Comparison of ENCODE assay signal across 11 mouse cellular contexts in the genomic region with DNA sequence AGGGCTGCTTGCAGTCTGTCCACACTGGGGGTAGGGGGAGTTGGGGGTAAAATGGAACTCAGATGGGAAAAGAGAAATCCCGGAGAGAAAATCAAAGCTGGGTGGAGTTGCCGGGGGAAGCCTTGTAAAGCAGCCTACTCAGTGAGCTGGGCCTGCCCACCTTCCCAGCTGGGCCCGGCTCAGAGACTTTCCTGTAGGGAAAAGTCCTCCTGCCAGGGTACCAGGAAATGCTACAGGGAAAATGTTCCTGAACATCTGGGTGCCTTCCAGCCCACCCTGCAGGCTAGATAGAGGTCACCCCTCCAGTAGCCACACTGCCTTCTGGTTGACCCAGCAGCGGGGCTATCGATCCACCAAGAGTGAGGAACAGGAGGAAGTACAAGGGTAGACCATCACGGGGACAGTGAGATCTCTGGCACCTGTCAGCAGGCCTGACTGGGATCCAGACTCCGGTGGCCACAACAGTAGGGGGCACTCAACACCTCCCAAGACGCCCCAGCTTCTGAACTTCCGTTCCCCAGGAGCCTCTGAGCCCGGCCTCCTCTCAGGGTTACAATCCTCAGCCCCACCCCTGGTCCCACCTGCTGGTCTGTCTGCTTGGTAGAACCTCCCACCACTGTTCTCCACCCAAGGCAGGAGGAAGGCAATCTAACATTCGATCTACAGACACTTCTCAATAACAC. TPM values are rescaled to one million over a fixed set of nuclear protein-coding genes. Genes with fewer than 3 reads are reported as not detected.
DNase-seq lines count a peak whose midpoint lies in the region; ATAC-seq and TF ChIP-seq lines count a peak whose summit lies in the region.
"Had no signal": no experiment of that assay in that cellular context is flagged by ENCODE, and none has a peak within 500 bp of the region (broad histone marks: within the 10 kb centered on the region; RNA-seq: fewer than 3 reads in every experiment).

No protein-coding gene starts in this region.

- in situ Hi-C loops in ES-E14 (cut with MboI; ENCODE audit: low sequenced_read_pairs in 2 of 2, unreplicated experiment in 2 of 2), result no loop called here

- H3K4me3 ChIP-seq in left cerebral cortex, adult 2 months, result no peak overlapping the region
- H3K4me3 ChIP-seq in ES-E14 (ENCODE audit: insufficient read depth in 1 of 2, low read depth in 1 of 2, low read length in 2 of 2, poor library complexity in 1 of 2, severe bottlenecking in 1 of 2), result peak overlapping the region in 1 of 2 experiments; percentile 15; a peak in 1 of 4 replicates
- H3K4me3 ChIP-seq in limb, embryonic 10.5 days, result no peak overlapping the region
- no peak overlapping the region for H3K4me3 ChIP-seq in stomach, embryonic 16.5 days (replicated peaks; ENCODE audit: low read length)
- H3K4me3 ChIP-seq in forebrain, embryonic 11.5 days (ENCODE audit: low read depth, low read length), result no peak overlapping the region
- H3K4me3 ChIP-seq in forebrain, postnatal 0 days (ENCODE audit: low read depth, low read length), result no peak overlapping the region

- H3K9me3 ChIP-seq in ES-E14 (ENCODE audit: control insufficient read depth, insufficient read depth, low read depth, low read length), result no peaks in the 10 kb centered on the region
- H3K9me3 ChIP-seq in limb, embryonic 10.5 days (replicated peaks), result no peaks in the 10 kb centered on the region; the same call in 1 of the 2 replicates
- H3K9me3 ChIP-seq in stomach, embryonic 16.5 days (replicated peaks; ENCODE audit: control insufficient read depth, low read length), result no peaks in the 10 kb centered on the region
- H3K9me3 ChIP-seq in forebrain, embryonic 11.5 days (ENCODE audit: control insufficient read depth, low read length), result no peaks in the 10 kb centered on the region
- no peaks in the 10 kb centered on the region for H3K9me3 ChIP-seq in forebrain, postnatal 0 days (ENCODE audit: low read length)

- intact Hi-C loops in left cerebral cortex, adult 2 months (cut with DNase I), result no loop called here

- ATAC-seq in stomach, embryonic 16.5 days (ENCODE audit: insufficient read depth, low FRiP score), result peak; percentile 41
- ATAC-seq in forebrain, embryonic 11.5 days (replicated peaks; ENCODE audit: low FRiP score), result no peak
- ATAC-seq in forebrain, postnatal 0 days, result no peak
- ATAC-seq: forebrain, embryonic 16.5 days had no signal

- no peak overlapping the region for H3K4me2 ChIP-seq in stomach, embryonic 16.5 days (ENCODE audit: low read depth, low read length)
- no peak overlapping the region for H3K4me2 ChIP-seq in forebrain, embryonic 11.5 days (ENCODE audit: low read depth, low read length, severe bottlenecking)
- H3K4me2 ChIP-seq in forebrain, postnatal 0 days (ENCODE audit: low read depth), result no peak overlapping the region

- H3K27ac ChIP-seq in left cerebral cortex, adult 2 months, result no peak overlapping the region
- 0 out of 2 replicates have a peak overlapping the region, but pooled peaks have one; percentile 15 for H3K27ac ChIP-seq in ES-E14 (ENCODE audit: insufficient read depth, low read depth, low read length, poor library complexity, severe bottlenecking)
- 0 out of 2 replicates have a peak overlapping the region, but pooled peaks have one; percentile 26 for H3K27ac ChIP-seq in limb, embryonic 10.5 days
- H3K27ac ChIP-seq in stomach, embryonic 16.5 days (ENCODE audit: low read length), result peak overlapping the region; percentile 40; the same call in 1 of the 2 replicates
- H3K27ac ChIP-seq in forebrain, embryonic 11.5 days (ENCODE audit: low read depth, low read length), result no peak overlapping the region
- H3K27ac ChIP-seq in forebrain, postnatal 0 days (ENCODE audit: low read depth, low read length), result no peak overlapping the region

- peaks cover 11 to 33% of the 10 kb centered on the region in 2 experiments; a peak in 3 of 4 replicates for H3K4me1 ChIP-seq in ES-E14 (ENCODE audit: control insufficient read depth in 2 of 2, insufficient read depth in 2 of 2, low read length in 2 of 2, poor library complexity in 1 of 2)
- H3K4me1 ChIP-seq in limb, embryonic 10.5 days, result peaks cover 63% of the 10 kb centered on the region
- H3K4me1 ChIP-seq in stomach, embryonic 16.5 days (ENCODE audit: control insufficient read depth, insufficient read depth, low read length), result peaks cover 28% of the 10 kb centered on the region
- no peaks in the 10 kb centered on the region for H3K4me1 ChIP-seq in forebrain, embryonic 11.5 days (replicated peaks; ENCODE audit: control insufficient read depth, insufficient read depth, low read length)
- no peaks in the 10 kb centered on the region for H3K4me1 ChIP-seq in forebrain, postnatal 0 days (ENCODE audit: insufficient read depth)

- H3K36me3 ChIP-seq in ES-E14 (ENCODE audit: control insufficient read depth, insufficient read depth, low read length, poor library complexity, severe bottlenecking), result peaks cover 2% of the 10 kb centered on the region; the same call in 1 of the 2 replicates
- H3K36me3 ChIP-seq in limb, embryonic 10.5 days, result no peaks in the 10 kb centered on the region
- H3K36me3 ChIP-seq in stomach, embryonic 16.5 days (ENCODE audit: control insufficient read depth, insufficient read depth, low read length), result no peaks in the 10 kb centered on the region
- H3K36me3 ChIP-seq in forebrain, embryonic 11.5 days (ENCODE audit: control insufficient read depth, insufficient read depth, low read length), result no peaks in the 10 kb centered on the region
- H3K36me3 ChIP-seq in forebrain, postnatal 0 days (ENCODE audit: insufficient read depth), result no peaks in the 10 kb centered on the region

- no peaks in the 10 kb centered on the region for H3K27me3 ChIP-seq in limb, embryonic 10.5 days (ENCODE audit: low read depth, poor library complexity, severe bottlenecking)
- no peaks in the 10 kb centered on the region for H3K27me3 ChIP-seq in stomach, embryonic 16.5 days (ENCODE audit: control insufficient read depth, insufficient read depth, low read length)
- no peaks in the 10 kb centered on the region for H3K27me3 ChIP-seq in forebrain, embryonic 11.5 days (ENCODE audit: control insufficient read depth, insufficient read depth, low read length)
- no peaks in the 10 kb centered on the region for H3K27me3 ChIP-seq in forebrain, postnatal 0 days (ENCODE audit: insufficient read depth, low read length)

- H3K9ac ChIP-seq in ES-E14 (ENCODE audit: insufficient read depth, low read depth, low read length, poor library complexity, severe bottlenecking), result no peak overlapping the region
- H3K9ac ChIP-seq in stomach, embryonic 16.5 days (ENCODE audit: low read length), result peak overlapping the region; percentile 4; the same call in 1 of the 2 replicates
- H3K9ac ChIP-seq in forebrain, embryonic 11.5 days (ENCODE audit: low read length), result no peak overlapping the region
- no peak overlapping the region for H3K9ac ChIP-seq in forebrain, postnatal 0 days

- TF ChIP-seq CTCF in left cerebral cortex, adult 2 months (IDR thresholded peaks at IDR 0.05), result peak; percentile 3
- TF ChIP-seq CTCF in forebrain, postnatal 0 days (IDR thresholded peaks at IDR 0.05; ENCODE audit: low read depth), result no peak

- 76% methylated on average over 11 of the region's 11 CpGs for WGBS in limb, embryonic 10.5 days
- WGBS in stomach, embryonic 16.5 days, result 61% methylated on average over 11 of the region's 11 CpGs
- WGBS in forebrain, embryonic 11.5 days, result 78% methylated on average over 11 of the region's 11 CpGs
- 84% methylated on average over 11 of the region's 11 CpGs for WGBS in forebrain, postnatal 0 days

- DNase-seq in left cerebral cortex, adult 2 months (ENCODE audit: extremely low spot score in 1 of 2, low spot score in 2 of 2), result no peak
- no peak for DNase-seq in left cerebral cortex, adult 8-10 months (ENCODE audit: low spot score in 2 of 2)
- DNase-seq in ES-E14 (ENCODE audit: low read depth, low spot score), result peak; percentile 46
- no peak for DNase-seq in limb, embryonic 10.5 days (ENCODE audit: low spot score)
- DNase-seq in forebrain, embryonic 11.5 days (ENCODE audit: low spot score), result no peak
- no peak for DNase-seq in layer of hippocampus, adult 8-10 months (ENCODE audit: low spot score in 2 of 2)
- no peak for DNase-seq in forebrain, postnatal 0 days
- DNase-seq: cerebellum, adult 8-10 months; kidney, postnatal 14 days had no signal

TF ChIP-seq in ES-E14, 5 proteins besides CTCF, POLR2A, EP300 and RAD21:
- TF ChIP-seq ZNF384 (IDR thresholded peaks at IDR 0.05; ENCODE audit: low read depth, low read length), result no peak
- no peak for TF ChIP-seq ZC3H11A (IDR thresholded peaks at IDR 0.05; ENCODE audit: borderline replicate concordance, low read depth, low read length)
- no peak for TF ChIP-seq MAFK (IDR thresholded peaks at IDR 0.05; ENCODE audit: insufficient read depth, low read depth, low read length)
- TF ChIP-seq HCFC1 (IDR thresholded peaks at IDR 0.05; ENCODE audit: borderline replicate concordance, insufficient read depth, low read length), result no peak
- TF ChIP-seq CHD2 (IDR thresholded peaks at IDR 0.05; ENCODE audit: low read depth, low read length), result no peak

RNA-seq across cellular contexts. Expression of a gene that starts 51.5 kb away (rescaled TPM):
- 10 to 100 TPM; 30.2 to 36.8 TPM for total RNA-seq in left cerebral cortex, adult 2 months (2021)
- total RNA-seq in left cerebral cortex, adult 8-10 months (2022), result 10 to 100 TPM; 29.9 to 33.2 (median 31.8) TPM
- total RNA-seq in ES-E14 (2012; rRNA removed), result 12.3 and 13.0 TPM in 2 replicates
- 3.1 and 3.8 TPM in 2 replicates for polyA plus RNA-seq in limb, embryonic 10.5 days (2016; fragmentation: Nextera tagmentation; extraction: Ambion mirVana)
- polyA plus RNA-seq in stomach, embryonic 16.5 days (2015; fragmentation: Nextera tagmentation; extraction: Ambion mirVana), result 6.3 and 6.6 TPM in 2 replicates
- polyA plus RNA-seq in forebrain, embryonic 11.5 days (2014; fragmentation: Nextera tagmentation; extraction: Ambion mirVana), result 5.2 and 5.4 TPM in 2 replicates
- total RNA-seq in layer of hippocampus, adult 8-10 months (2022), result 10 to 100 TPM; 31.8 to 34.5 (median 32.9) TPM
- 16.1 and 20.8 TPM in 2 replicates for total RNA-seq in forebrain, postnatal 0 days (2014; rRNA removed)
- polyA plus RNA-seq in forebrain, postnatal 0 days (2015; fragmentation: Nextera tagmentation; extraction: Ambion mirVana), result 0.98 and 1.2 TPM in 2 replicates

Comparison
In these comparisons a context has a peak if more than half of its experiments do, and no peak if none do; other contexts are left out.
1. H3K27ac ChIP-seq: peak in ES-E14 (single experiment), limb, embryonic 10.5 days (single experiment) and stomach, embryonic 16.5 days (single experiment); none in left cerebral cortex, adult 2 months (single experiment), forebrain, embryonic 11.5 days (single experiment) and forebrain, postnatal 0 days (single experiment).